Mouse (Mus musculus) left cerebral cortex, adult 8-10 months (tissue): ENCODE data around the gene Slain2. TPM values are rescaled to one million over a fixed set of nuclear protein-coding genes. Genes with fewer than 3 reads are reported as not detected.
A peak's percentile ranks its signal among the peaks of the same experiment; 100 is the strongest.

Experiments used
- DNase-seq, 2 experiments: peaks; one replicate each; pipeline ENCODE4 v3.0.0; 2022; ENCODE audit warnings: low spot score in 2 of 2
- total RNA-seq, 4 experiments: library from RNA; stranded (reverse); gene quantifications; 2 replicates each; pipeline ENCODE4 v1.2.4; 2022

Slain2 gene
- 10 to 100 TPM; 22.9 to 30.2 (median 24.6) TPM for total RNA-seq

GRCm38 (mm10) chr5:72913648-72914557, at the start of gene Slain2:
Gene Slain2, plus strand, starts transcription at chr5:72914304.
- peak; percentile 87 to 90 for DNase-seq

- DNase-seq, result no peak
Observed at GRCm38 (mm10) chr5:72864654-72865178, 49.4 kb upstream of the Slain2 start.

- no peak for DNase-seq
Observed at GRCm38 (mm10) chr5:72866260-72866905, 47.7 kb upstream of the Slain2 start.

GRCm38 (mm10) chr5:72867036-72867672, 47.0 kb upstream of the Slain2 start:
- no peak for DNase-seq

- peak; percentile 55 to 64 for DNase-seq
Observed at GRCm38 (mm10) chr5:72868091-72868875, 45.8 kb upstream of the Slain2 start, which contains the start of gene Tec. Gene Tec, minus strand, starts transcription at chr5:72868483.

GRCm38 (mm10) chr5:72869779-72870608, 44.1 kb upstream of the Slain2 start:
- no peak for DNase-seq

- no peak for DNase-seq
Observed at GRCm38 (mm10) chr5:72871114-72871513, 43.0 kb upstream of the Slain2 start.

GRCm38 (mm10) chr5:72879736-72880135, 34.4 kb upstream of the Slain2 start:
- DNase-seq, result no peak

GRCm38 (mm10) chr5:72881748-72882411, 32.2 kb upstream of the Slain2 start:
- DNase-seq, result no peak

GRCm38 (mm10) chr5:72882412-72882765, 31.7 kb upstream of the Slain2 start:
- no peak for DNase-seq

GRCm38 (mm10) chr5:72883706-72884105, 30.4 kb upstream of the Slain2 start:
- no peak for DNase-seq

- no peak for DNase-seq
Observed at GRCm38 (mm10) chr5:72886458-72887222, 27.5 kb upstream of the Slain2 start.

GRCm38 (mm10) chr5:72888260-72888659, 25.8 kb upstream of the Slain2 start:
- DNase-seq, result no peak

GRCm38 (mm10) chr5:72891534-72891933, 22.6 kb upstream of the Slain2 start:
- no peak for DNase-seq

GRCm38 (mm10) chr5:72893987-72894386, 20.1 kb upstream of the Slain2 start:
- no peak for DNase-seq

- no peak for DNase-seq
Observed at GRCm38 (mm10) chr5:72895261-72895660, 18.8 kb upstream of the Slain2 start.

GRCm38 (mm10) chr5:72896478-72897279, 17.4 kb upstream of the Slain2 start:
- no peak for DNase-seq

- no peak for DNase-seq
Observed at GRCm38 (mm10) chr5:72897998-72898397, 16.1 kb upstream of the Slain2 start.
